In the genomic region with DNA sequence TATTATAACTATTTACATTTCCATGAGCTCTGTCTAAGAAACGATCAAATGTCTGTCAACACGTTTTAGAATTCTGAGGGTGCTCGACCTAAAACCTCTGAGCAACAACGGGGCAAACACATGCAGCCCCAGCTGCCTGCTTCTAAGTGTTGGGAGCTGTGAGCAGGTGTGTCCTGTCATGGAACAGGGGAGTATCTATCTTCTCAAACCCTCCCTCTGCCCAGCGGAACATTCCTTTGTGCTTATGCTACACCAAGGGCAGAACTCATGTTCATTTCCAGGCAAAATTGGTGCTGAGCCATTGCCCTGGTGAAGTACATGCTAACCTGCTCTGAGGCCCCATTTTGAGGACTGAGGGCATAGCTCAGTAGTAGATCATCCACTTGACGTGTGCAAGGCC, we compare ENCODE assay signal across 22 mouse cellular contexts. TPM values are rescaled to one million over a fixed set of nuclear protein-coding genes. Genes with fewer than 3 reads are reported as not detected.
DNase-seq lines count a peak whose midpoint lies in the region; ATAC-seq and TF ChIP-seq lines count a peak whose summit lies in the region.
"Had no signal": no experiment of that assay in that cellular context is flagged by ENCODE, and none has a peak within 500 bp of the region (broad histone marks: within the 10 kb centered on the region; RNA-seq: fewer than 3 reads in every experiment).

No protein-coding gene starts in this region.

- H3K27me3 ChIP-seq in kidney, embryonic 16.5 days (ENCODE audit: insufficient read depth, low read length), result no peaks in the 10 kb centered on the region
- no peaks in the 10 kb centered on the region for H3K27me3 ChIP-seq in kidney, adult 2 months (replicated peaks; ENCODE audit: control insufficient read depth, insufficient read depth, low read length)
- no peaks in the 10 kb centered on the region for H3K27me3 ChIP-seq in lung, embryonic 15.5 days
- H3K27me3 ChIP-seq: forebrain, embryonic 13.5 days; liver, embryonic 15.5 days; neural tube, embryonic 15.5 days had no signal

- no peak overlapping the region for H3K4me3 ChIP-seq in kidney, embryonic 16.5 days (ENCODE audit: low read length)
- H3K4me3 ChIP-seq in kidney, adult 2 months (ENCODE audit: insufficient read depth, low read depth, low read length), result no peak overlapping the region
- H3K4me3 ChIP-seq in lung, embryonic 15.5 days, result no peak overlapping the region
- H3K4me3 ChIP-seq in lung, adult 2 months (replicated peaks; ENCODE audit: extremely low read depth, low read depth, low read length), result no peak overlapping the region
- H3K4me3 ChIP-seq: forebrain, embryonic 13.5 days; heart, adult 2 months; liver, embryonic 15.5 days; neural tube, embryonic 15.5 days had no signal

- TF ChIP-seq POLR2A in kidney, adult 2 months (IDR thresholded peaks at IDR 0.05; ENCODE audit: low read depth, low read length), result no peak
- TF ChIP-seq POLR2A in lung, adult 2 months (IDR thresholded peaks at IDR 0.05; ENCODE audit: borderline replicate concordance, extremely low read depth, low read depth, low read length), result no peak

- H3K9ac ChIP-seq in kidney, embryonic 16.5 days (replicated peaks; ENCODE audit: low read length), result no peak overlapping the region
- H3K9ac ChIP-seq in lung, embryonic 15.5 days, result no peak overlapping the region
- H3K9ac ChIP-seq: forebrain, embryonic 13.5 days; liver, embryonic 15.5 days; neural tube, embryonic 15.5 days had no signal

- no peaks in the 10 kb centered on the region for H3K9me3 ChIP-seq in kidney, embryonic 16.5 days (ENCODE audit: low read length)
- no peaks in the 10 kb centered on the region for H3K9me3 ChIP-seq in lung, embryonic 15.5 days
- H3K9me3 ChIP-seq: forebrain, embryonic 13.5 days; G1E; liver, embryonic 15.5 days; neural tube, embryonic 15.5 days had no signal

- no peak for TF ChIP-seq CTCF in kidney, adult 2 months (conservative IDR thresholded peaks at IDR 0.05; ENCODE audit: insufficient read depth, insufficient read length, low read depth, low read length)
- no peak for TF ChIP-seq CTCF in lung, adult 2 months (IDR thresholded peaks at IDR 0.05; ENCODE audit: insufficient read depth, low read length)

- H3K36me3 ChIP-seq in kidney, embryonic 16.5 days (ENCODE audit: insufficient read depth, low read length), result no peaks in the 10 kb centered on the region
- no peaks in the 10 kb centered on the region; the same call in 1 of the 2 replicates for H3K36me3 ChIP-seq in kidney, adult 2 months (ENCODE audit: control insufficient read depth, insufficient read depth, low read length)
- 0 out of 2 replicates have a peak, but pooled peaks cover 3% of the 10 kb centered on the region for H3K36me3 ChIP-seq in lung, embryonic 15.5 days
- H3K36me3 ChIP-seq: G1E; liver, embryonic 15.5 days; neural tube, embryonic 15.5 days had no signal

- H3K27ac ChIP-seq in kidney, embryonic 16.5 days (ENCODE audit: low read length), result peak overlapping the region; percentile 55
- no peak overlapping the region for H3K27ac ChIP-seq in kidney, adult 2 months (ENCODE audit: insufficient read depth, low read depth, low read length)
- peak overlapping the region; percentile 14; the same call in 1 of the 2 replicates for H3K27ac ChIP-seq in lung, embryonic 15.5 days
- H3K27ac ChIP-seq: forebrain, embryonic 13.5 days; heart, adult 2 months; liver, embryonic 15.5 days; macrophage; neural tube, embryonic 15.5 days had no signal

- H3K4me2 ChIP-seq in kidney, embryonic 16.5 days (replicated peaks; ENCODE audit: low read depth, low read length), result no peak overlapping the region
- H3K4me2 ChIP-seq in lung, embryonic 15.5 days, result no peak overlapping the region
- H3K4me2 ChIP-seq: forebrain, embryonic 13.5 days; liver, embryonic 15.5 days; neural tube, embryonic 15.5 days had no signal

- DNase-seq in heart, adult 11 months, result peak; percentile 49
- DNase-seq in heart, adult 8-10 months (ENCODE audit: low spot score), result no peak
- DNase-seq in kidney, adult 2 months, result no peak
- DNase-seq in lung, adult 2 months, result no peak
- no peak for DNase-seq in liver
- DNase-seq: adrenal gland, adult 8-10 months; cerebellum, adult 2 months; cerebellum, postnatal 14 days; gastrocnemius, postnatal 25 days; heart, adult 2 months; midbrain, embryonic 14.5 days; retina, postnatal 1 day; right cerebral cortex, postnatal 14 days; thymus, postnatal 4 days had no signal

- H3K4me1 ChIP-seq in kidney, embryonic 16.5 days (ENCODE audit: insufficient read depth, low read length), result peaks cover 13% of the 10 kb centered on the region
- no peaks in the 10 kb centered on the region for H3K4me1 ChIP-seq in kidney, adult 2 months (ENCODE audit: control insufficient read depth, insufficient read depth, low read length)
- H3K4me1 ChIP-seq in lung, embryonic 15.5 days, result peaks cover 5% of the 10 kb centered on the region; the same call in 1 of the 2 replicates
- peaks cover 3% of the 10 kb centered on the region; the same call in 1 of the 2 replicates for H3K4me1 ChIP-seq in lung, adult 2 months (ENCODE audit: control insufficient read depth, insufficient read depth, low read length)
- H3K4me1 ChIP-seq: forebrain, embryonic 13.5 days; liver, embryonic 15.5 days; neural tube, embryonic 15.5 days had no signal

- ATAC-seq in kidney, embryonic 16.5 days (ENCODE audit: low FRiP score, low TSS enrichment), result peak; percentile 86
- ATAC-seq in lung, embryonic 15.5 days (ENCODE audit: borderline replicate concordance, extremely low read depth, low FRiP score, low TSS enrichment), result peak; percentile 57; the same call in 1 of the 2 replicates
- ATAC-seq: forebrain, embryonic 13.5 days; hindbrain, embryonic 16.5 days had no signal

- WGBS in kidney, embryonic 16.5 days, result 22% methylated on average over 6 of the region's 6 CpGs
- 34% methylated on average over 6 of the region's 6 CpGs for WGBS in kidney, adult 2 months
- WGBS in lung, embryonic 15.5 days, result 16% methylated on average over 6 of the region's 6 CpGs
- 25% methylated on average over 6 of the region's 6 CpGs for WGBS in lung, adult 2 months

RNA-seq across cellular contexts. Expression of a gene that starts 10.9 kb away (rescaled TPM):
- 1 to 10 TPM; 5.0 to 7.2 (median 6.2) TPM for total RNA-seq in heart, adult 8-10 months (2022)
- 116 and 117 TPM in 2 replicates for polyA plus RNA-seq in kidney, embryonic 16.5 days (2015; fragmentation: Nextera tagmentation; extraction: Ambion mirVana)
- polyA plus RNA-seq in kidney, adult 2 months (2012; rRNA removed), result 41.7 and 52.4 TPM in 2 replicates
- polyA plus RNA-seq in lung, embryonic 15.5 days (2015; fragmentation: Nextera tagmentation; extraction: Ambion mirVana), result 41.0 and 44.8 TPM in 2 replicates
- polyA plus RNA-seq in lung, adult 2 months (2012; rRNA removed), result 27.6 and 46.6 TPM in 2 replicates
- polyA plus RNA-seq: G1E, macrophage had no signal
